Mouse (Mus musculus): ENCODE measurements around the gene Dlst. TPM values are rescaled to one million over a fixed set of nuclear protein-coding genes. Genes with fewer than 3 reads are reported as not detected.

The Dlst gene
- 68.1 and 91.8 TPM in 2 replicates for total RNA-seq (2015)
- total RNA-seq (2017): 166 and 175 TPM in 2 replicates

GRCm38 (mm10) chr12:85110698-85111592 is at the start of gene Dlst, which contains the start of gene Prox2:
TSS of gene Dlst (plus strand) at chr12:85110833.
TSS of gene Prox2 (minus strand) at chr12:85110759.
- peak; percentile 94 for ATAC-seq (ENCODE audit: poor library complexity, severe bottlenecking)

- ATAC-seq (ENCODE audit: poor library complexity, severe bottlenecking): no peak
Observed at GRCm38 (mm10) chr12:85071043-85071442, 39.6 kb upstream of the Dlst start.

GRCm38 (mm10) chr12:85077100-85077499 is 33.5 kb upstream of the Dlst start:
- ATAC-seq (ENCODE audit: poor library complexity, severe bottlenecking): no peak

GRCm38 (mm10) chr12:85084257-85084656 is 26.4 kb upstream of the Dlst start:
- no peak for ATAC-seq (ENCODE audit: poor library complexity, severe bottlenecking)

- no peak for ATAC-seq (ENCODE audit: poor library complexity, severe bottlenecking)
Observed at GRCm38 (mm10) chr12:85084941-85085340, 25.7 kb upstream of the Dlst start.

GRCm38 (mm10) chr12:85087845-85088244 is 22.8 kb upstream of the Dlst start:
- ATAC-seq (ENCODE audit: poor library complexity, severe bottlenecking): no peak

- no peak for ATAC-seq (ENCODE audit: poor library complexity, severe bottlenecking)
Observed at GRCm38 (mm10) chr12:85091190-85091589, 19.4 kb upstream of the Dlst start.

- ATAC-seq (ENCODE audit: poor library complexity, severe bottlenecking): peak; percentile 66
Observed at GRCm38 (mm10) chr12:85092214-85092613, 18.4 kb upstream of the Dlst start.

- peak; percentile 84 for ATAC-seq (ENCODE audit: poor library complexity, severe bottlenecking)
Observed at GRCm38 (mm10) chr12:85094010-85094409, 16.6 kb upstream of the Dlst start.

GRCm38 (mm10) chr12:85094706-85095105 is 15.9 kb upstream of the Dlst start:
- no peak for ATAC-seq (ENCODE audit: poor library complexity, severe bottlenecking)

- ATAC-seq (ENCODE audit: poor library complexity, severe bottlenecking): no peak
Observed at GRCm38 (mm10) chr12:85095146-85095545, 15.5 kb upstream of the Dlst start.

GRCm38 (mm10) chr12:85095859-85096258 is 14.8 kb upstream of the Dlst start:
- no peak for ATAC-seq (ENCODE audit: poor library complexity, severe bottlenecking)

GRCm38 (mm10) chr12:85101001-85101400 is 9.6 kb upstream of the Dlst start:
- ATAC-seq (ENCODE audit: poor library complexity, severe bottlenecking): no peak

- ATAC-seq (ENCODE audit: poor library complexity, severe bottlenecking): no peak
Observed at GRCm38 (mm10) chr12:85101521-85102106, 9.0 kb upstream of the Dlst start.

- ATAC-seq (ENCODE audit: poor library complexity, severe bottlenecking): no peak
Observed at GRCm38 (mm10) chr12:85103096-85103495, 7.5 kb upstream of the Dlst start.

- ATAC-seq (ENCODE audit: poor library complexity, severe bottlenecking): no peak
Observed at GRCm38 (mm10) chr12:85104789-85105188, 5.8 kb upstream of the Dlst start.

- ATAC-seq (ENCODE audit: poor library complexity, severe bottlenecking): no peak
Observed at GRCm38 (mm10) chr12:85106292-85106691, 4.3 kb upstream of the Dlst start.

GRCm38 (mm10) chr12:85108643-85109042 is 2.0 kb upstream of the Dlst start:
- ATAC-seq (ENCODE audit: poor library complexity, severe bottlenecking): peak; percentile 40

- ATAC-seq (ENCODE audit: poor library complexity, severe bottlenecking): no peak
Observed at GRCm38 (mm10) chr12:85109426-85109825, 1.2 kb upstream of the Dlst start.

GRCm38 (mm10) chr12:85110011-85110697 is 479 bp upstream of the Dlst start:
- 0 out of 2 replicates have a peak, but pooled peaks have one; percentile 3 for ATAC-seq (ENCODE audit: poor library complexity, severe bottlenecking)

GRCm38 (mm10) chr12:85112550-85113251 is 2.1 kb downstream of the Dlst start:
- no peak for ATAC-seq (ENCODE audit: poor library complexity, severe bottlenecking)
